Mouse (Mus musculus): ENCODE measurements around the gene Gys1. TPM values are rescaled to one million over a fixed set of nuclear protein-coding genes. Genes with fewer than 3 reads are reported as not detected.
A peak's percentile ranks its signal among the peaks of the same experiment; 100 is the strongest.
"Not testable (repeated sequence)": the region's sequence is repeated elsewhere in the genome, so short reads cannot be mapped to it uniquely, and the experiment has no call there.

Gene Gys1
- total RNA-seq, 2 experiments from 2014 or later = 18.2 to 19.2 TPM

GRCm38 (mm10) chr7:45460377-45460776, 25.7 kb downstream of the Gys1 start:
- no peak for TF ChIP-seq CTCF (IDR thresholded peaks at IDR 0.05)
- Histone ChIP-seq H3K27ac (peak overlapping the region; percentile 95), H3K4me3 (peak overlapping the region; percentile 88)
- intact Hi-C loops (cut with DNase I) = no loop called here
- no peak for DNase-seq (ENCODE audit: extremely low spot score in 1 of 2, low spot score in 2 of 2)

DNA sequence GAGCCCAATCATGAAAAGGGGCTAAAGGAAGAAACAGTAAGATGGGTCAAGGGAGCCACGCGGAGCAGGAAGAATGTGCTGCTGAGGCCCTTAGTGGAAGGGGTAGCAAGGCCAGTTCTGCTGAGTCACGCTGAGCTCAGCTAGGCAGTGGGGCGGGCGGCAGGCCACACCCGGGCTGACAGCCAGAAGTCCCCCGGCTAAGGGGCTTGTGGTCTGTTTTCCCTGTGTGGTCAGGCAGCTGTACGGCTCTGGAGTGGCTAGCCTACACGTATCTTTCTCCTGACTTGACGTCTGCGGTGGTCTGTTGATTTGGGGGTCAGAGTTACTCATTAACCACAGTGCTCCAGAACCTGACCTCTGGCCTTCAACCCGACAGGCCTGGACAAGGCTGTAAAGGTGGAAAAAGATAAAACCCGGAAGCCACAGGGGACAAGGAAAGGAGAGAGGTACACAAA, 26.2 kb downstream of the Gys1 start:
- no peak for TF ChIP-seq CTCF (IDR thresholded peaks at IDR 0.05)
- intact Hi-C loops (cut with DNase I) = no loop called here
- Histone ChIP-seq H3K27ac (peak overlapping the region; percentile 95), H3K4me3 (no peak overlapping the region)
- DNase-seq (ENCODE audit: extremely low spot score in 1 of 2, low spot score in 2 of 2) = peak in 1 of 2 experiments; percentile 34

DNA sequence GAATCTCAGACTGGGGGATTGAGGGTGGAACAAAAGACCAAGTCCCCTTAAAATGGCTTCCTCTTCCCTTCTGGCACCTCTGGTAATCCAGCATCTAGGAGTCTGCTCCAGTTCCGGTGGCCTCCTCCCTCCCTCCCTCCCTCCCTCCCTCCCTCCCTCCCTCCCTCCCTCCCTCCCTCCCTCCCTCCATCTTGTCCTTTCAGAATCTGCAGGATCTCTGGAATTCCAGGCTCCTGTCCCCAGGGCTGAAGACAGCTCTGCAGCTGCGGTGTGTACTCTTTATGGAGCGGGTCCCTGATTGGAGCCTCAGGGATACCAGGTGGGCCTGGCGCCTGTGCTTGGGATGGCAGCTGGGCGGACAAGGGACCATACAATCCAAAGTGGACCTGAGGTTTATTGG, 26.7 kb downstream of the Gys1 start:
- intact Hi-C loops (cut with DNase I) = no loop called here
- Histone ChIP-seq H3K4me3 (no peak overlapping the region), H3K27ac (peak overlapping the region; percentile 95; the same call in 1 of the 2 replicates)
- TF ChIP-seq CTCF (IDR thresholded peaks at IDR 0.05) = no peak
- no peak for DNase-seq (ENCODE audit: extremely low spot score in 1 of 2, low spot score in 2 of 2)

DNA sequence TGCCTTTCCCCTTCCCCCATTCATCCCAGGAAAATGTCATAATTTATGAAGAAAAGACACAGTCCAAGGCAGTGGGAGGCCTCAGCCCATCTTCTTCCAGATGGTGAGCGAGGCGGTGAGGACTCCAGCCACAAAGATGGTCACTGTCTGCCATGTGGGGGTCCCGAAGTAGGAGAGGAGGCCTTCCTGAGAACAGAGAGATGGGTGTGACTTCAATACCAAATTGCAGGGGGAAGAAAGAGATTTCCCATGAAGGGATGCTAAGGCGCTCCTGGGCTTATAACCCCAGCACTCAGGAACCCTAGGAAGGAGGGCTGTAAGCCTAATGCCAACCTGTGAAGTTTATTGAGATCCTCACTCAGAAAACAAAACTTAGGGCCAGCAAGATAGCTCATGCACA, 27.1 kb downstream of the Gys1 start:
- Histone ChIP-seq H3K4me3 (no peak overlapping the region), H3K27ac (no peak overlapping the region)
- TF ChIP-seq CTCF (IDR thresholded peaks at IDR 0.05) = no peak
- DNase-seq (ENCODE audit: extremely low spot score in 1 of 2, low spot score in 2 of 2) = no peak
- intact Hi-C loops (cut with DNase I) = no loop called here

- intact Hi-C loops (cut with DNase I) = no loop called here
- no peak overlapping the region for H3K27ac ChIP-seq
- no peak for DNase-seq (ENCODE audit: extremely low spot score in 1 of 2, low spot score in 2 of 2)
- no peak overlapping the region for H3K4me3 ChIP-seq
- TF ChIP-seq CTCF (IDR thresholded peaks at IDR 0.05) = no peak
These were observed 27.7 kb downstream of the Gys1 start for GRCm38 (mm10) chr7:45462325-45462724.

GRCm38 (mm10) chr7:45462868-45463267, 28.2 kb downstream of the Gys1 start:
- DNase-seq (ENCODE audit: extremely low spot score in 1 of 2, low spot score in 2 of 2); intact Hi-C loops (cut with DNase I); H3K4me3 ChIP-seq; H3K27ac ChIP-seq: not testable (repeated sequence)
- peak; percentile 52 for TF ChIP-seq CTCF (IDR thresholded peaks at IDR 0.05)

DNA sequence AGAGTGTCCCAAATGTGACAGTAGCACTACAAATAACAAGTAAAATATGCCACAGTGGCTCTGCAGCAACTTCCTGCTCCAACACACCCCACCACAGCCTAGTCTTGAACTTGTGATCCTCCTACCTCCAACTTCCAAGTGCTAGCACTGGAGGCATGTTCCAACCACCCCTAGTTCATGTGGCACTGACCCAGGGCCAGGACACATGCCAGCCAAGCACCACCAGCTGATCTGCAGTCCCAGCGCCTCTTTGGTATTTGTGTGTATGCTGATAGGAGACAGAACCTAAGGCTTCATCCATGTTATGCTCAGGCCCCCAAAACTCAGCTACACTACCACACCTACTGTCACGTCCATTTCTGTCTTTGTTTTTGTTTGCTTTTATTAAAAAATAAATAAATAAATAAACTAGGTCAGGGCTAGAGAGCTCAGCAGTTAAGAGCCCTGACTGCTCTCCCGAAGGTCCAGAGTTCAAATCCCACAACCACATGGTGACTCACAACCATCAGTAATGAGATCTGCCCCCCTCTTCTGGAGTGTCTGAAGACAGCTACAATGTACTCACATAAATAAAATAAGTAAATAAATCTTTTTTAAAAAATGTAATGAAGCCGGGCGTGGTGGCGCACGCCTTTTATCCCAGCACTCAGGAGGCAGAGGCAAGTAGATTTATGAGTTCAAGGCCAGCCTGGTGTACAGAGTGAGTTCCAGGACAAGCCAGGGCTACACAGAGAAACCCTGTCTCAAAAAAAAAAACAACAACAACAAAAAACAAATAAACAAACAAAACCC, 29.5 kb downstream of the Gys1 start:
- no peak for TF ChIP-seq CTCF (IDR thresholded peaks at IDR 0.05)
- no peak overlapping the region for H3K4me3 ChIP-seq

GRCm38 (mm10) chr7:45465112-45465511, 30.5 kb downstream of the Gys1 start:
- no peak for DNase-seq (ENCODE audit: extremely low spot score in 1 of 2, low spot score in 2 of 2)
- H3K27ac ChIP-seq = no peak overlapping the region
- no peak for TF ChIP-seq CTCF (IDR thresholded peaks at IDR 0.05)
- intact Hi-C loops (cut with DNase I) = loop anchor here (5.0 kb wide), 1 partner anchor 217 kb away; the partner anchor contains the start of gene Ntn5
- no peak overlapping the region for H3K4me3 ChIP-seq

More for the DNA sequence above, 29.5 kb downstream of the Gys1 start:
- H3K27ac ChIP-seq = no peak overlapping the region
- no peak for DNase-seq (ENCODE audit: extremely low spot score in 1 of 2, low spot score in 2 of 2)
- intact Hi-C loops (cut with DNase I) = no loop called here

DNA sequence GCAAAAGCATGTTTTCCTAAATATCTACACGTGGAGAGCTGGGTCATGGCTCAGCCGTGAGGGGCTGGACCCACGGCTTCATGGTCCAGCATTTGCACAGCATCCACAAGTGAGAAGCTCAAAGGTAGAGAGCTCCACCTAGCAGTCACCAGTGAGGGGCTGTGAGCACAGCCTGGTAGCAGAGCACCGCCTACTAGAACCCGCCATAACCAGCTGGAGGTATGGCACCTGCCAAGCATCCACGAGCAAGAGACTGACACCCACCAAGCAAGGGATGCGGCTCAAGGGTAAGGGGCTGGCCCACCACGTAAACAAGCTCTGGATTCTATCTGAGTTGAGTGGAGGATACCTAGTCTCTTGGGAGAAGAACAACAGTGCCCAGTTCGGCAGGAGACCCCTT, 30.9 kb downstream of the Gys1 start:
- DNase-seq (ENCODE audit: extremely low spot score in 1 of 2, low spot score in 2 of 2) = no peak
- intact Hi-C loops (cut with DNase I) = loop anchor here (5.0 kb wide), 1 partner anchor 217 kb away; the partner anchor contains the start of gene Ntn5
- TF ChIP-seq CTCF (IDR thresholded peaks at IDR 0.05) = no peak; the same call in 1 of the 2 replicates
- Histone ChIP-seq H3K27ac (peak overlapping the region; percentile 81; the same call in 1 of the 2 replicates), H3K4me3 (peak overlapping the region; percentile 96)

DNA sequence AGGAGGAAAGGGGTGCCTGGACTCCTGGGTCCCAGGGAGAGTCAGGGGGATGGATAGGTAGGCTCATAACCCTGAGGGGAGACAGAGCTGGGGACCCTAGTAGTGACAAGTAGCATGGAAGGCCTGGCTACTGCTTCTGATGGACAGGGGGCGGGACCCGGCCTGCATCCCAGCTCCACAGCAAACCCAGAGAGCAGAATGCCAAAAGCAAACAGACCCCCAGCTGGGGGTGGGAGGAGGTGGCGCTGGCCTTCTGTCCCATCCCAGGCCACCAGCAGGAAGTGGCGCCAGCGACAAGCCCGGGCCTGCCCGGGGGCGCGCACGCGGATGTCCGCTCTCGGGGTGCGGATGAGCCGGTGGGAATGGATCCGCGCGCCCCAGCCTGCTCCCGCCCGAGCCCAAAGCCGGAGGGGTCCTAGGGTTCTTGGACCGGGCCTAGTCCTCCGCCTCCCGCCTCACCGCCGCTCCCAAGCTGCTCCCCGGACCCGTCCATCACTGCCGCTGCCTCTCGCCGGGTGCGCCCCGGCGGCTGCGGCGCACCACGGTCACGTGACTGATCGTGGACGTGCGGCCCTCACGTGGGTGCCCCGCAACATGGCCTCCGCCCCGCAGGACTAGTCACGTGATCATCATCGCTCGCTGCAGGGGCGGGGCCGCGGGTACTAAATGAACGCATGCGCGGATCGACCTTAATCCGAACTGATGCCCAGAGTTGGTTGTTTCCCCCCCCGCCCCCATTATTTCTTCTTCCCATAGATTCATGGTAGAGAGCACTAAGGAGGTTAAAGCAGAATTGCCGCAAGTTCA, 31.8 kb downstream of the Gys1 start, which contains the start of gene Bax:
Gene Bax (minus strand): TSS at position 616 of the 807 bp plus-strand sequence.
- H3K27ac ChIP-seq = peak within 1 kb of the TSS; percentile 81
- H3K4me3 ChIP-seq = peak within 1 kb of the TSS; percentile 96
- intact Hi-C loops (cut with DNase I) = loop anchor here (2.0 to 5.0 kb wide), 2 partner anchors 122 to 216 kb away; partner anchors contain the start of gene Ntn5
- TF ChIP-seq CTCF (IDR thresholded peaks at IDR 0.05) = no peak; the same call in 1 of the 2 replicates
- DNase-seq (ENCODE audit: extremely low spot score in 1 of 2, low spot score in 2 of 2) = peak; percentile 95 to 97

DNA sequence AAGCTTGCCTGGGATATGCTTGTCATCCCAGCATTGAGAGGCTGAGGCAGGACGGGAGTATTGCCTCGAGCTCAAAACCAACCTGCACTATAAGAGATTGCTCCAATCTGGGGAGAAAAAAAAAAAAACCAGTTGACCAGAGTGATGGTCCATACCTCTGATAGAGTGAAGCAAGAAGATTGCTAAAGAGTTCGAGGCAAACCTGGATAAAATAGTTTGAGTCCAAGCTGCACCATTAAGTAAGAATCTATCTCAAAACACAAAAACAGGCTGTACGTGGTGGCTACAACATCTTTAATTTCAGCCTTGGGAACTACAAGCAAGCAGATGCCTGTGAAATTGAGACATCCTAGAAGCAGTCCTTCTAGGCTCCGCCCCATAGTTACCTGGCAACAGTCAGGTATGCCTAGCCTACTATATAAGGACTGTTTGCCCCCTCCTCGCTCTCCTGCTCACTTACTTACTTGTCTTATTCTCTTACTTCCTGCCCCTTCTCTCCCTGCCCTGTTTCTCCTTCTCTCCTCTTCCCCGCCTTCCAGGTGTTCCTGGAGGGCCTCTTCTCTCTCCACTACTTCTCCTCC, 32.5 kb downstream of the Gys1 start:
- DNase-seq (ENCODE audit: extremely low spot score in 1 of 2, low spot score in 2 of 2) = no peak
- Histone ChIP-seq H3K4me3 (peak overlapping the region; percentile 96), H3K27ac (peak overlapping the region; percentile 81)
- intact Hi-C loops (cut with DNase I) = loop anchor here (2.0 to 5.0 kb wide), 2 partner anchors 122 to 215 kb away; partner anchors contain the start of gene Ntn5
- TF ChIP-seq CTCF (IDR thresholded peaks at IDR 0.05) = no peak

Data from left cerebral cortex, adult 2 months (tissue).